Comparison of ENCODE assay signal across 15 mouse cellular contexts in the genomic region with DNA sequence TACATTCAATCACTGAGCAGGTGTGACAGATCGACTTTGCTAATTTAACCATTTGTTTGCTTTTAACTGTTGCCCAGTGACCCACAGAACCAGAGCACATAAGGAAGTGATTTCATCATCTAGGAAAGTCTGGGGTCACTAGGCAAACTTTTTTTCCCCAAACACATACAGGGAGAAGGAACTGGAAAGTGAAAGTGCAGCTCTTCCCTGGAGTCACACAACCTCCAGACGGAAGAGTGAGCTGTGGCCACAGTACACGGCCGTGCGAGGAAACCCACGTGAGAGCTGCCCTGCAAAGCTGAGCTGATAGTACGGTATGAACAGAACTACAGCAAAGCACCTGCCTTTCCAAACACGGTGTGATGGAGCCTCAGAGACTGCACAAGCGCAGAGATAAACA. TPM values are rescaled to one million over a fixed set of nuclear protein-coding genes. Genes with fewer than 3 reads are reported as not detected.
DNase-seq lines count a peak whose midpoint lies in the region; ATAC-seq and TF ChIP-seq lines count a peak whose summit lies in the region.
"Had no signal": no experiment of that assay in that cellular context is flagged by ENCODE, and none has a peak within 500 bp of the region (broad histone marks: within the 10 kb centered on the region; RNA-seq: fewer than 3 reads in every experiment).

No protein-coding gene starts in this region.

- no peak overlapping the region for H3K9ac ChIP-seq in liver, embryonic 14.5 days (replicated peaks)
- H3K9ac ChIP-seq in hindbrain, embryonic 16.5 days (ENCODE audit: low read depth, low read length): no peak overlapping the region

- ATAC-seq in common myeloid progenitor, adult 5-6 weeks (replicated peaks; ENCODE audit: low read depth, poor library complexity, severe bottlenecking): peak; percentile 40
- no peak for ATAC-seq in liver, embryonic 14.5 days (ENCODE audit: insufficient read depth)
- ATAC-seq in monocyte, adult 5-6 weeks (replicated peaks; ENCODE audit: insufficient number of reproducible peaks, low FRiP score, low TSS enrichment, poor library complexity, severe bottlenecking): 0 out of 2 replicates have a peak, but pooled peaks have one; percentile 4
- ATAC-seq in hindbrain, embryonic 16.5 days: no peak
- ATAC-seq: inflammation-experienced regulatory T-cells, adult 6 months had no signal

- H3K27ac ChIP-seq in layer of hippocampus, adult 2 months: peak overlapping the region; percentile 10; the same call in 1 of the 2 replicates
- H3K27ac ChIP-seq in liver, embryonic 14.5 days: no peak overlapping the region
- no peak overlapping the region for H3K27ac ChIP-seq in hindbrain, embryonic 16.5 days (ENCODE audit: low read depth, low read length)
- H3K27ac ChIP-seq: midbrain, embryonic 10.5 days had no signal

- H3K4me3 ChIP-seq in layer of hippocampus, adult 2 months: no peak overlapping the region
- H3K4me3 ChIP-seq in liver, embryonic 14.5 days (ENCODE audit: insufficient read depth in 1 of 2, low read depth in 2 of 2, low read length in 2 of 2): no peak overlapping the region
- H3K4me3 ChIP-seq in hindbrain, embryonic 16.5 days (ENCODE audit: low read length): no peak overlapping the region
- H3K4me3 ChIP-seq: midbrain, embryonic 10.5 days had no signal

- H3K36me3 ChIP-seq in liver, embryonic 14.5 days (replicated peaks; ENCODE audit: control insufficient read depth, insufficient read depth, low read depth): no peaks in the 10 kb centered on the region; the same call in 1 of the 2 replicates
- H3K36me3 ChIP-seq in hindbrain, embryonic 16.5 days (ENCODE audit: control insufficient read depth, insufficient read depth, low read length): no peaks in the 10 kb centered on the region
- H3K36me3 ChIP-seq: G1E; midbrain, embryonic 10.5 days had no signal

- H3K4me1 ChIP-seq in liver, embryonic 14.5 days (replicated peaks; ENCODE audit: control insufficient read depth in 2 of 2, insufficient read depth in 2 of 2, low read length in 1 of 2): peaks cover 3 to 11% of the 10 kb centered on the region in 2 experiments
- peaks cover 4% of the 10 kb centered on the region for H3K4me1 ChIP-seq in hindbrain, embryonic 16.5 days (ENCODE audit: control insufficient read depth, insufficient read depth, low read depth, low read length)

- WGBS in liver, embryonic 14.5 days (ENCODE audit: insufficient replicate concordance): 64% methylated on average over 9 of the region's 9 CpGs
- WGBS in hindbrain, embryonic 16.5 days: 84% methylated on average over 9 of the region's 9 CpGs

- H3K27me3 ChIP-seq in liver, embryonic 14.5 days (ENCODE audit: control insufficient read depth, insufficient read depth, low read length): no peaks in the 10 kb centered on the region
- no peaks in the 10 kb centered on the region; the same call in 1 of the 2 replicates for H3K27me3 ChIP-seq in hindbrain, embryonic 16.5 days (replicated peaks; ENCODE audit: control insufficient read depth, insufficient read depth, low read length)

- no peak for TF ChIP-seq EP300 in liver, embryonic 14.5 days (IDR thresholded peaks at IDR 0.05; ENCODE audit: low read depth)

- no peak for TF ChIP-seq CTCF in layer of hippocampus, adult 2 months (conservative IDR thresholded peaks at IDR 0.05)
- TF ChIP-seq CTCF in liver, embryonic 14.5 days (IDR thresholded peaks at IDR 0.05; ENCODE audit: low read depth): no peak

- H3K9me3 ChIP-seq in liver, embryonic 14.5 days (ENCODE audit: control insufficient read depth, low read length): no peaks in the 10 kb centered on the region
- H3K9me3 ChIP-seq in hindbrain, embryonic 16.5 days (ENCODE audit: control insufficient read depth, low read length): no peaks in the 10 kb centered on the region
- H3K9me3 ChIP-seq: midbrain, embryonic 10.5 days had no signal

- DNase-seq in layer of hippocampus, adult 2 months (ENCODE audit: low spot score in 2 of 2): no peak
- no peak for DNase-seq in layer of hippocampus, adult 9-10 months (ENCODE audit: low spot score)
- DNase-seq in liver, embryonic 14.5 days (ENCODE audit: low read depth in 3 of 3, low spot score in 3 of 3): no peak
- no peak for DNase-seq in right cerebral cortex, postnatal 4 days
- no peak for DNase-seq in spleen, adult 18-20 months
- DNase-seq: adrenal gland, postnatal 10 days; cerebellum, postnatal 10 days; kidney, postnatal 10 days; right cerebral cortex, postnatal 14 days had no signal

- H3K4me2 ChIP-seq in liver, embryonic 14.5 days (ENCODE audit: low read depth): peak overlapping the region; percentile 32
- no peak overlapping the region for H3K4me2 ChIP-seq in hindbrain, embryonic 16.5 days (ENCODE audit: low read length)

RNA-seq across cellular contexts. Expression of a gene that starts 4.7 kb away (rescaled TPM):
- total RNA-seq in layer of hippocampus, adult 2 months (2021): 10 to 100 TPM; 15.7 to 17.2 TPM
- 14.4 and 19.3 TPM in 2 replicates for total RNA-seq in common myeloid progenitor, adult 5-6 weeks (2017)
- 2.0 and 2.7 TPM in 2 replicates for polyA plus RNA-seq in liver, embryonic 14.5 days (2012; rRNA removed)
- polyA plus RNA-seq in liver, embryonic 14.5 days (2014; fragmentation: Nextera tagmentation; extraction: Ambion mirVana): 3.5 and 3.8 TPM in 2 replicates
- 9.7 to 31.6 TPM (median 12.8 TPM) in 3 replicates for total RNA-seq in monocyte, adult 5-6 weeks (2017)
- 6.2 and 6.8 TPM in 2 replicates for polyA plus RNA-seq in hindbrain, embryonic 16.5 days (2015; fragmentation: Nextera tagmentation; extraction: Ambion mirVana)
- polyA plus RNA-seq: G1E had no signal

RNA-seq across cellular contexts. Expression of a gene that starts 22.3 kb away (rescaled TPM):
- 100 to 1,000 TPM; 153 to 159 TPM for total RNA-seq in layer of hippocampus, adult 2 months (2021)
- total RNA-seq in common myeloid progenitor, adult 5-6 weeks (2017): 13.1 TPM in 2 replicates
- polyA plus RNA-seq in liver, embryonic 14.5 days (2012; rRNA removed): 3.5 and 4.1 TPM in 2 replicates
- polyA plus RNA-seq in liver, embryonic 14.5 days (2014; fragmentation: Nextera tagmentation; extraction: Ambion mirVana): 3.3 and 3.8 TPM in 2 replicates
- total RNA-seq in monocyte, adult 5-6 weeks (2017): 6.8 to 16.6 TPM (median 10.2 TPM) in 3 replicates
- 134 and 137 TPM in 2 replicates for polyA plus RNA-seq in hindbrain, embryonic 16.5 days (2015; fragmentation: Nextera tagmentation; extraction: Ambion mirVana)
- polyA plus RNA-seq: G1E had no signal

Comparison
In these comparisons a context has a peak if more than half of its experiments do, and no peak if none do; other contexts are left out.
1. ATAC-seq: peak in common myeloid progenitor, adult 5-6 weeks (single experiment) and monocyte, adult 5-6 weeks (single experiment); none in liver, embryonic 14.5 days (single experiment) and hindbrain, embryonic 16.5 days (single experiment).